Mouse (Mus musculus) lung, postnatal 10 days (tissue): ENCODE data around the gene Gm21921.
"Not testable (repeated sequence)": the region's sequence is repeated elsewhere in the genome, so short reads cannot be mapped to it uniquely, and the experiment has no call there.

ENCODE experiments used
- DNase-seq: peaks from one replicate; pipeline ENCODE4 v3.0.0; 2021

The Gm21921 gene

DNA sequence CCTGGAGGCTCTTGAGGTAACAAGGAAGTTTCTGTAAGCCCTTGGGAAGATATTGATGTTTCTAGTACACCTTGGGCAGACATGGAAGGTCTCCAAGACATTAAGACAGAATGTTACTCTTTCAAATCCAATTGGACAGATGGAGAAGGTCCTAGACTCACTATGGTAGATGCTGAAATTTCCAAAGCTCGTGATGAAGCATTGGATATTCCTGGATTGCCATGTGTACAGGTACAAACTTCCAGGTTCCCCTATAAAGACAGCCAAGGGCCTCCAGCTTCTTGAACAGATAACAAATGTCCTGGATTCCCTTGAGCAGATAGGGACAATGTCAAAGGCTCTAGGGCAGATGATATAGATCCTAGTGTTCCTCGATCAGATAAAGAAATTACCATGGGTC lies at the start of gene Gm21921:
Gm21921 (minus strand) TSS at position 101 of the 400 bp plus-strand sequence.
- not testable (repeated sequence) for DNase-seq
